Mouse (Mus musculus) cerebellum, adult 9-10 months (tissue): ENCODE results near the gene Golga4.

Experiments
- DNase-seq: peaks from one replicate; pipeline ENCODE4 v3.0.0; 2022

The Golga4 gene

GRCm38 (mm10) chr9:118506020-118506403 lies at the start of gene Golga4:
TSS of gene Golga4 (plus strand) at chr9:118506267.
- peak; percentile 88 for DNase-seq

- no peak for DNase-seq
Observed at GRCm38 (mm10) chr9:118456405-118456804, 49.7 kb upstream of the Golga4 start.

- DNase-seq = no peak
Observed at GRCm38 (mm10) chr9:118458039-118458438, 48.0 kb upstream of the Golga4 start.

GRCm38 (mm10) chr9:118464031-118464430 lies 42.0 kb upstream of the Golga4 start:
- DNase-seq = peak; percentile 42

- no peak for DNase-seq
Observed at GRCm38 (mm10) chr9:118468301-118468700, 37.8 kb upstream of the Golga4 start.

- DNase-seq = no peak
Observed at GRCm38 (mm10) chr9:118469272-118469671, 36.8 kb upstream of the Golga4 start.

- DNase-seq = no peak
Observed at GRCm38 (mm10) chr9:118471296-118471695, 34.8 kb upstream of the Golga4 start.

GRCm38 (mm10) chr9:118476211-118476765 lies 29.8 kb upstream of the Golga4 start:
- DNase-seq = peak; percentile 52

- no peak for DNase-seq
Observed at GRCm38 (mm10) chr9:118476766-118477271, 29.2 kb upstream of the Golga4 start.

- no peak for DNase-seq
Observed at GRCm38 (mm10) chr9:118477281-118477931, 28.7 kb upstream of the Golga4 start.

- DNase-seq = peak; percentile 63
Observed at GRCm38 (mm10) chr9:118477961-118478360, 28.1 kb upstream of the Golga4 start, which contains the start of gene Eomes. TSS of gene Eomes (plus strand) at chr9:118478212.

GRCm38 (mm10) chr9:118478458-118478838 lies 27.6 kb upstream of the Golga4 start:
- DNase-seq = peak; percentile 56

- peak; percentile 52 for DNase-seq
Observed at GRCm38 (mm10) chr9:118478839-118479507, 27.1 kb upstream of the Golga4 start.

GRCm38 (mm10) chr9:118479508-118480291 lies 26.4 kb upstream of the Golga4 start:
- no peak for DNase-seq

- DNase-seq = no peak
Observed at GRCm38 (mm10) chr9:118480292-118480690, 25.8 kb upstream of the Golga4 start.

- no peak for DNase-seq
Observed at GRCm38 (mm10) chr9:118482210-118482609, 23.9 kb upstream of the Golga4 start.

GRCm38 (mm10) chr9:118486361-118487095 lies 19.5 kb upstream of the Golga4 start:
- no peak for DNase-seq

- DNase-seq = no peak
Observed at GRCm38 (mm10) chr9:118487096-118487395, 19.0 kb upstream of the Golga4 start.

GRCm38 (mm10) chr9:118487636-118488035 lies 18.4 kb upstream of the Golga4 start:
- no peak for DNase-seq

- peak; percentile 81 for DNase-seq
Observed at GRCm38 (mm10) chr9:118488138-118488895, 17.8 kb upstream of the Golga4 start.

- no peak for DNase-seq
Observed at GRCm38 (mm10) chr9:118488896-118489578, 17.0 kb upstream of the Golga4 start.
